Mouse (Mus musculus): ENCODE data around the gene Sgpp2.

Gene Sgpp2

GRCm38 (mm10) chr1:78310021-78310752 lies at the start of gene Sgpp2:
TSS of gene Sgpp2 (plus strand) at chr1:78310345.
- peak; percentile 4 for DNase-seq (ENCODE audit: low spot score in 2 of 2)

DNA sequence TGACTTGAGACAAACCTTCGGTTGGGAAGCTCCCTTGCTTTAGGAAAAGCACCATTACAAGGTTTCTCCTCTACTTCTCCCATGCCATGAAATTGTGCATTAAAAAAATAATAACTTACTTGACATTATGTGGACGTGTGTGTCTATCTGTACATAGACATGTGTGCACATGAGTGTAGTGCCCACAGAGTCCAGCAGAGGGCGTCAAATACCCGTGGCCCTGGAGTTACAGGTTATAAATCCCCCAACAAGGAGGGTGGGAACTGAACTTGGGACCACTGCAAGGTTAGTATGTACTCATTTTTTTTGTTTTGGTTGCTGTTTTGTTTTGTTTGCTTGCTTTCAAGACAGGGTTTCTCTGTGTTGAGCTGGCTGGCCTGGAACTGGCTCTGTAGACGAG lies 42.6 kb upstream of the Sgpp2 start:
- no peak for DNase-seq (ENCODE audit: low spot score in 2 of 2)

GRCm38 (mm10) chr1:78272915-78273314 lies 37.2 kb upstream of the Sgpp2 start:
- DNase-seq (ENCODE audit: low spot score in 2 of 2): no peak

DNA sequence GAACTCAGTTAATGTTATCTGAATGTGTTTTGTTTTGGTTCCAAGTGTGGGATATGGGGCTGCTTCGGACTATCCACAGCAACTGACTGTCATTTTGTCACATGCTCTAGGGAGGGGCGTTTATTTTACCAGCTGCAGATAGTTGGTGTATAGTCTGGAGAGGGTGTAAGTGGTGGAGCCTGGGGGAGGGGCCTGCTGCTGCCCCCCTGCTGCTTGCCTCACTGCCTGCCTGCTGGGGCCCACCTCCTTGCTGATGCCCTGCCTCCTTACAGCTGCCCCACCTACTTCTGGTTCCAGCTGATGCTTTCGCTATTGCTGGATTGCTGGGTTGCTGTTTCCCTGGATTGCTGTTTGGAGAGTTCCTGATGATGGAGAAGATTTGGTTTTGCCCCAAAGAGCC lies 31.0 kb upstream of the Sgpp2 start:
- DNase-seq (ENCODE audit: low spot score in 2 of 2): no peak

DNA sequence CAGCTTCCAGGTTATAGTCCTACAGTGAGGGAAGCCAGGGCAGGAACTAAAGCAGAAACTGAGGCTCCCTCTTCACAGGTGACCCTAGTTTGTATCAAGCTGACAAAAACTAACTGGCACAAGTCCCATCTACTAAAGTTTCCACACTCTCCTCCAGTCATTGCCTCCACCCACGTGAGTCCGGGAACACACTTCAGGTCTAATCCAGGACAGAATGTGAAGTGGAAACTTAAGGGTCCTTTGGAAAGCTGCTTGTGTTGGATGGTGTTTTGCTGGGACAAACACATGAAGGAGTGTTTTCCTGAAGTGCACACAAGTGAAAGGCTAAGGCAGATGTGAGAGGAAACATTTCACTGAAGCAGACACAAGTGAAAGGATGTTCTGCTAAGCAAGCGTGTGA lies 17.7 kb upstream of the Sgpp2 start:
- no peak for DNase-seq (ENCODE audit: low spot score in 2 of 2)

GRCm38 (mm10) chr1:78299670-78300225 lies 10.4 kb upstream of the Sgpp2 start:
- no peak for DNase-seq (ENCODE audit: low spot score in 2 of 2)

- DNase-seq (ENCODE audit: low spot score in 2 of 2): no peak
Measured at GRCm38 (mm10) chr1:78308688-78309087, 1.5 kb upstream of the Sgpp2 start.

DNA sequence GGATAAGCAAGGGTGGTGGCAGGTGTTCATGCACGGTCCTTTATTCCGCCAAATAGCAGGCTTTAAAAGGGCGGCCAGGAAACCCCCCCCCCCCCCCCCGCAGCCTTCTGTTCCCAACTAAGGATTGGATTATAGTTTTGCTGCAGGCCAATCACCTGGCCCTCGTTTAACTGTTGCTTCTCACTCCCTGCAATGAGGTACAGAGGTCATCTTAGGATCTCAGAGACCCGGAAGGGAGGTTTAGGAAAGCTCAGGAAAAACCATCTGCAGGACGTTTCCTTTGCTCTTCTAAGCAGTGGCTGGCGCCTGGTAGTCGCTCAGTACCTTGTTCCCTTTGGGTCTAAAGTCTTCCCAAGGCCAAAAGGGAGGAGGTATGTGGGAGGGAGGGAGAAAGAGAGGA lies 865 bp upstream of the Sgpp2 start:
- DNase-seq (ENCODE audit: low spot score in 2 of 2): no peak

- DNase-seq (ENCODE audit: low spot score in 2 of 2): peak in 1 of 2 experiments; percentile 21
Measured at GRCm38 (mm10) chr1:78310861-78311341, 756 bp downstream of the Sgpp2 start.

DNA sequence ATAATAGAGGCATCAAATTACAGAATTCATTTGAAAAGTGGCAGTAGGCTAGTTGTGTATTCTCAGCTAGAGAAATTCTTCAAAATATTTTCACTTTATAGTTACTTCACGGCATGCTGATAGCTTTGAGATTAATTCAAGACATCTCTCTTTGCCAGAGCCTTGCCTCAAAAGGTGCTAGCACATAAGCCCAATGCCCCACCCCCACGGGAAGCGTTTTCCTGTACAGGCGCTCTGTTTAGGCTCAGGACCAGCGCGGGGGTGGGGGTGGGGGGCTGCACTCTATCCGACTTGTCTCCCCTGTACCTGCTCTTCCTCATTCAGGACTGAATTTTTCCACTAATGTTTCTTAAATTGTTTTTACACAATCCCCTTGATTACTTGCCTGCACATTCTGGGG lies 1.3 kb downstream of the Sgpp2 start:
- no peak for DNase-seq (ENCODE audit: low spot score in 2 of 2)

- DNase-seq (ENCODE audit: low spot score in 2 of 2): no peak
Measured at GRCm38 (mm10) chr1:78312917-78313316, 2.8 kb downstream of the Sgpp2 start.

GRCm38 (mm10) chr1:78313961-78314360 lies 3.8 kb downstream of the Sgpp2 start:
- DNase-seq (ENCODE audit: low spot score in 2 of 2): no peak

- no peak for DNase-seq (ENCODE audit: low spot score in 2 of 2)
Measured at GRCm38 (mm10) chr1:78318089-78318760, 8.1 kb downstream of the Sgpp2 start.

DNA sequence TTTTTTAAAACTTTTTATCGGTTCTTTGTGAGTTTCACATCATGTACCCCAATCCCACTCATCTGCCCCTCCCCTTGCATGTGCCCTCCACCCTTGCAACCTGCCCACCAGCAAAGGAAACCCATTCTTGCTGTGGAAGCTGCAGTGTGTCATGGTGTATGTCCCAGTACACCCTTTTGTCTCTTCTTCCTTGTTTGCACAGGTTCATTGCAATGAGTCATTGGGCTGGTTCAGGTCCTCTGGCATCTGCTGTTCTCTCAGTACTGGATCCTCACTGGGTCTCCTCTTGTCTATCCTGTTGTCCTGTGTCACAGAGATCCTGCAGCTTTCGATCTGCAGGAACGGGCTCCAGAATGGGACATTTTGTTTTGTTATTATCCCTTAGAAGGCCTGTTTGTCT lies 10.1 kb downstream of the Sgpp2 start:
- no peak for DNase-seq (ENCODE audit: low spot score in 2 of 2)

DNA sequence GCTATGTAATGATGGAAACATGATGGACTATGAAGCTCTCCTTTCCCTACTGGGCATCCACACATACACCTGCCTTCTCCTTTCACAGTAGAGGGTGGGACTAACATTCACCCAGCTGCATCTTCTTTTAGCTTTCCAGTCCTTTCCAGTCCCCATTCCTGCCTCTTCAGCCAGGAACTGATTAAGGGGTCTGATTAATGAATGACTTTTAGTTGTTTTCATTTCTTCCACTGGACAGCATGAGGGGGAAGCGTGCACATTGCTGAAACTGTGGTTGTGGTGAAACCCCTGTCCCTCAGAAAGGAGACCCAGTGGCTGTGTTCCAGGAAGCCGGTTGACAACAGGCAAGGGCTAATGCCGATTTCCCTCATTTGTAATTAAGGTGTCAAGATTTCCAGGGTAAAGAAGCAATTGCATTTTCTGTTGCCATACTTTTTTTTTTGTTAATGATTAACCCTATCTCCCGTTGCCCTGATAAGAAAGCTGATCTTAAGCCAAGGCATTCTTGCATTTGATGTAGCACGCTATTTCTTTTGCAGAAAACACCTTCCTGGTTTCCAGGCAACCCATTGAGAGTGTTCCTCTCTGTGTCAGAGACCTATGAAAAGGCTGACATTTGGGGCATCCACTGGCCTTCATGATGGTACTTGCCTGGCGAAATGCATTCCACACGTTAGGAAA lies 12.1 kb downstream of the Sgpp2 start:
- no peak for DNase-seq (ENCODE audit: low spot score in 2 of 2)

DNA sequence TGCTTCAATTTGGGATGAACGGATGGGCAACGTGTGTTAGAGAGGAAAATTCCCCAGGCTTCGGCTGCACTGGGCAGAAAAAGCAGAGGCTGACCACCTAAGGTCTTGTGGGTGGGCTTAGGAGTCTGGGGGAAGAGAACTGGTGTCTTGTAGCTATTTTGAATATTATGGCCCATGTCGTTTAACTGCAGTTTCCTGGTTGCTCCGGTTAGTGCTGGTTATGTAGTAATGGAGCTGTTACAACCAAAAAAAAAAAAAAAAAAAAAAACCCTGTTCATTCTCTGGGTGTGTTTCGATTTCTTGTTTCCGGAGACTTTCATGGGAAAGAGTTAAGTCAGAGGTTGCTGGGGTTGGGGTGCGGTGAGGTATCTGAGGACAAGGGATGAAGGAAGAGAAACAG lies 12.7 kb downstream of the Sgpp2 start:
- no peak for DNase-seq (ENCODE audit: low spot score in 2 of 2)

- DNase-seq (ENCODE audit: low spot score in 2 of 2): no peak
Measured at GRCm38 (mm10) chr1:78324044-78324443, 13.9 kb downstream of the Sgpp2 start.

DNA sequence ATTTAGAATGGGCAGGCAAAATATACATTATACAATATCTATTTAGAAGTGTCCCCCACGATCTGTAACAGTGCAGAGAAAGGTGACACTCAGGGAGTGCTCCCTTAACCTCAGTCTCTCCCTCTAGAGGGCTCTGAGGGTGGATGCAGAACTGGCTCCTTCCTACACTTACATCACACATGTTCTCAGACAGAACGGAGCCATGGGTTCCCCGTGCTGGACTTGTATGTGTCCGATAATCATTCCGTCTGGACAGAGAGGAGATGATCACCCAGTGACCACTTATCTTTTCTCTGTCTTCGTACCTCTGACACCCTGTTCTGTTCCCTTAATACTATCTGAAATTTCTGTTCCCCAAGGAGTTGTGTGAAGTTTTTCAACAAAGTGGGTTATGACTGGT lies 15.7 kb downstream of the Sgpp2 start:
- DNase-seq (ENCODE audit: low spot score in 2 of 2): no peak

- no peak for DNase-seq (ENCODE audit: low spot score in 2 of 2)
Measured at GRCm38 (mm10) chr1:78328646-78329045, 18.5 kb downstream of the Sgpp2 start.

- DNase-seq (ENCODE audit: low spot score in 2 of 2): no peak
Measured at GRCm38 (mm10) chr1:78329861-78330260, 19.7 kb downstream of the Sgpp2 start.

GRCm38 (mm10) chr1:78330620-78331158 lies 20.5 kb downstream of the Sgpp2 start:
- DNase-seq (ENCODE audit: low spot score in 2 of 2): no peak

- DNase-seq (ENCODE audit: low spot score in 2 of 2): no peak
Measured at GRCm38 (mm10) chr1:78337726-78338125, 27.6 kb downstream of the Sgpp2 start.

All from frontal cortex, postnatal 14 days (tissue).